29 mouse cellular contexts compared by ENCODE assay signal in genomic region chr9:9142144-9142543, GRCm38 (mm10).
DNase-seq lines count a peak whose midpoint lies in the region; ATAC-seq and TF ChIP-seq lines count a peak whose summit lies in the region.
"Had no signal": no experiment of that assay in that cellular context is flagged by ENCODE, and none has a peak within 500 bp of the region (broad histone marks: within the 10 kb centered on the region; RNA-seq: fewer than 3 reads in every experiment).

No protein-coding gene starts in this region.

- H3K9me3 ChIP-seq in embryonic facial prominence, embryonic 15.5 days (replicated peaks), result no peaks in the 10 kb centered on the region
- no peaks in the 10 kb centered on the region for H3K9me3 ChIP-seq in limb, embryonic 13.5 days
- H3K9me3 ChIP-seq: kidney, embryonic 15.5 days; liver, embryonic 12.5 days; midbrain, embryonic 13.5 days; neural tube, embryonic 15.5 days had no signal

- H3K27ac ChIP-seq in embryonic facial prominence, embryonic 15.5 days (replicated peaks), result peak overlapping the region; percentile 65
- H3K27ac ChIP-seq in limb, embryonic 13.5 days, result peak overlapping the region; percentile 78
- H3K27ac ChIP-seq: kidney, embryonic 15.5 days; left cerebral cortex, adult 2 months; liver, embryonic 12.5 days; midbrain, embryonic 13.5 days; neural tube, embryonic 15.5 days; stomach, postnatal 0 days had no signal

- TF ChIP-seq CTCF in C2C12 (IDR thresholded peaks at IDR 0.05; ENCODE audit: control insufficient read depth, insufficient read depth, insufficient read length), result no peak

- H3K79me2 ChIP-seq in C2C12 (ENCODE audit: control insufficient read depth, insufficient read depth), result peaks cover 61% of the 10 kb centered on the region

- no peak overlapping the region for H3K9ac ChIP-seq in embryonic facial prominence, embryonic 15.5 days
- H3K9ac ChIP-seq in limb, embryonic 13.5 days, result no peak overlapping the region
- H3K9ac ChIP-seq: kidney, embryonic 15.5 days; liver, embryonic 12.5 days; liver, postnatal 0 days; midbrain, embryonic 13.5 days; neural tube, embryonic 15.5 days had no signal

- peaks cover 35% of the 10 kb centered on the region for H3K4me1 ChIP-seq in embryonic facial prominence, embryonic 15.5 days
- H3K4me1 ChIP-seq in limb, embryonic 13.5 days, result peaks cover 58% of the 10 kb centered on the region
- H3K4me1 ChIP-seq: liver, embryonic 12.5 days; megakaryocyte, embryonic 14.5 days; midbrain, embryonic 13.5 days; neural tube, embryonic 15.5 days had no signal

- no peak overlapping the region for H3K4me3 ChIP-seq in C2C12 (ENCODE audit: insufficient read depth, poor library complexity, severe bottlenecking)
- no peak overlapping the region for H3K4me3 ChIP-seq in embryonic facial prominence, embryonic 15.5 days (replicated peaks)
- no peak overlapping the region for H3K4me3 ChIP-seq in limb, embryonic 13.5 days
- H3K4me3 ChIP-seq: kidney, embryonic 15.5 days; left cerebral cortex, adult 2 months; liver, embryonic 12.5 days; megakaryocyte, embryonic 14.5 days; midbrain, embryonic 13.5 days; neural tube, embryonic 15.5 days had no signal

- H3K36me3 ChIP-seq in C2C12 (ENCODE audit: control insufficient read depth, insufficient read depth), result no peaks in the 10 kb centered on the region
- no peaks in the 10 kb centered on the region for H3K36me3 ChIP-seq in embryonic facial prominence, embryonic 15.5 days
- no peaks in the 10 kb centered on the region for H3K36me3 ChIP-seq in limb, embryonic 13.5 days
- H3K36me3 ChIP-seq: kidney, embryonic 15.5 days; liver, embryonic 12.5 days; midbrain, embryonic 13.5 days; neural tube, embryonic 15.5 days had no signal

- peaks cover 10% of the 10 kb centered on the region for H3K79me3 ChIP-seq in C2C12 (ENCODE audit: low read depth)

- WGBS in embryonic facial prominence, embryonic 15.5 days, result 17% methylated on average over 1 of the region's 1 CpGs
- WGBS in limb, embryonic 13.5 days, result 15% methylated on average over 1 of the region's 1 CpGs

- H3K4me2 ChIP-seq in embryonic facial prominence, embryonic 15.5 days (replicated peaks), result no peak overlapping the region
- H3K4me2 ChIP-seq in limb, embryonic 13.5 days (replicated peaks), result peak overlapping the region; percentile 44
- H3K4me2 ChIP-seq: kidney, embryonic 15.5 days; liver, embryonic 12.5 days; midbrain, embryonic 13.5 days; neural tube, embryonic 15.5 days had no signal

- DNase-seq in brain, adult 2 months (ENCODE audit: low read depth, low spot score), result peak; percentile 23
- DNase-seq in thymus, postnatal 10 days (ENCODE audit: low spot score in 2 of 2), result no peak
- no peak for DNase-seq in thymus, postnatal 25 days
- DNase-seq in embryo, embryonic 11 days, result no peak
- DNase-seq: adrenal gland, adult 2 months; adrenal gland, postnatal 36 days; cerebellum, adult 2 months; cerebellum, postnatal 14 days; kidney, adult 18-20 months; kidney, postnatal 25 days; liver, postnatal 0 days; lung, postnatal 4 days; right cerebral cortex, adult 18-20 months; right cerebral cortex, postnatal 4 days; thymus, adult 18-20 months had no signal

- H3ac ChIP-seq in C2C12 (ENCODE audit: control insufficient read depth, insufficient read length, low read depth), result no peak overlapping the region

- no peaks in the 10 kb centered on the region for H3K27me3 ChIP-seq in C2C12 (ENCODE audit: control insufficient read depth, insufficient read depth, insufficient read length)
- no peaks in the 10 kb centered on the region for H3K27me3 ChIP-seq in embryonic facial prominence, embryonic 15.5 days
- H3K27me3 ChIP-seq in limb, embryonic 13.5 days, result no peaks in the 10 kb centered on the region
- H3K27me3 ChIP-seq: kidney, embryonic 15.5 days; liver, embryonic 12.5 days; megakaryocyte, embryonic 14.5 days; midbrain, embryonic 13.5 days; neural tube, embryonic 15.5 days had no signal

- ATAC-seq in embryonic facial prominence, embryonic 15.5 days (ENCODE audit: insufficient number of reproducible peaks, low FRiP score, low TSS enrichment, low read depth), result no peak
- peak; percentile 19; the same call in 1 of the 2 replicates for ATAC-seq in limb, embryonic 13.5 days (ENCODE audit: low FRiP score, low read depth)
- ATAC-seq in activated CD4-positive, CD25-positive, alpha-beta regulatory T cell, adult 4 months, result no peak
- ATAC-seq: forebrain, embryonic 14.5 days; hindbrain, embryonic 16.5 days; liver, embryonic 12.5 days; liver, postnatal 0 days; lung, postnatal 0 days; midbrain, embryonic 13.5 days had no signal

TF ChIP-seq in C2C12, 6 proteins besides CTCF, POLR2A, EP300 and RAD21:
- TF ChIP-seq USF1 (IDR thresholded peaks at IDR 0.05; ENCODE audit: low read depth) (peak; percentile 60), MYOD1 (IDR thresholded peaks at IDR 0.05; ENCODE audit: control insufficient read depth, insufficient read length, low read depth) (no peak)
TF ChIP-seq in C2C12: peak in this region for 1.
